Mouse (Mus musculus) regulatory T cell (primary cell): ENCODE measurements around the gene Prss48.

Experiments used
- in situ Hi-C: fragments of 300-600 bp; cut with MboI, MseI; formaldehyde crosslinking; loops from one replicate; pipeline ENCODE4 v1.15.1; 2025; ENCODE audit warnings: high pct_unique_total_duplicates

Gene Prss48

DNA sequence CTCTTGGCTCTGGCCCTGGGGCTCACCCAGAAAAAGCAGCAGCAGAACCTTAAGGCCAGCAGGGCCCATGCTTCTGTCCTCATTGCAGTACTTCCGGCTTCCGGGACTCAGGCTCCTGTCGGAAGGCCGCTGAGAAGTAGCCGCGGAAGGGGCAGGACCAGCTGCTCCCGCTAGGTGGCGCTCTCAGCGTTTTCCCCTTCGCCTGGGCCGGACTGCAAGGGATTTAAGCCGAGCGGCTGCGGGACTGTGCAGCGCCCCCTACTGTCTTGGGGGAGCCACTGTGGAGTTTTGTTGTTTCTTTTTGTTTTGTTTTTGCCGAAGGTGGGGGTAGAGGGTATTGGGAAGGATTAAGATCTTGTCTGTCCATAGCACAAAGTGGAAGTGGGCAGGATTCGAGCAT, at the start of gene Prss48:
TSS of gene Prss48 (minus strand) at position 69 of the 400 bp plus-strand sequence.
- in situ Hi-C loops, result no loop called here

- in situ Hi-C loops, result no loop called here
Measured at GRCm38 (mm10) chr3:86049041-86049440, 46.8 kb upstream of the Prss48 start.

- in situ Hi-C loops, result no loop called here
Measured at GRCm38 (mm10) chr3:86047686-86048408, 45.6 kb upstream of the Prss48 start.

DNA sequence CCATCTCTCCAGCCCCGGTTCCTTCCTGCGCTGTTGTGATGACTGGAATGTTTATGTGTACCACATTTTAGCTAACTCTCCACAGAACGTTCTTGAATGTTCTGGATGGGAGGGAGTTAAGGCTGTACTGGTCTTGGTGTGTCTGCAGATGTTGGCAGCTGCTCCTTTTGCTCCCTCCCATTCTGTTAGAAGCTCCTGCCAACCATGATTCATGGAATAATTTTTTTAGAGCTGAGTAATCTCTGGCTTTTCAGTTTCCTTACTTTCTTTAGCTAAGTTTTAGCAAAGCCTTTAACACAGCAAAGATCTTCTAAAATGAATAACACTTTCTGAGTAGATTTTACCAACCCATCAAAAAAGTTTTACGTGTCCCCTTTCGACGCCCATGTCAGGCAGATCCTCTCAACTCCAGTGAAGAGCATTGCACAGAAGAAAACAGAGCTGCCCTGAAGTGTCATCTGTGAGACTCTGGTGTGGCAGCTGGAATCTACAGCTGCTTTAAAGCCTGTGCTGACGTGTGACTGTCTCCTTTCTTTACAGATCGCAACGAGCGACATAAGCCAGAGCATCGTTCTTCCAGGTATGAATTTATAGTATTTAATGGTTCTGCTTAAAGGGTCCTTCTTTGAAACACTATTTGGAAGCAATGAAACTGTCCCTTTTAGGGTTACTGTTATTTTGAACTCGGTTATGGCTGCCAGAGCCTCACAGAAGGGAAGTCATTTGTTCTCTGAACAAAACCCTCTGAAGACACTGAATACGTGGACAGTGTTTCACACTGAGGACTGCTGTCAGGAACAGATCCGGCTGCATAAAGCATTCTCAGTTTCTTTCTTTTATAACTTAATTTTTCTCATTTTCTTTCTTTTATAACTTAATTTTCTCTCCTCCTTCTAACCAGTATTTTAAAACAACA, 38.3 kb upstream of the Prss48 start:
- in situ Hi-C loops, result no loop called here

GRCm38 (mm10) chr3:86038648-86039047, 36.4 kb upstream of the Prss48 start:
- in situ Hi-C loops, result no loop called here

DNA sequence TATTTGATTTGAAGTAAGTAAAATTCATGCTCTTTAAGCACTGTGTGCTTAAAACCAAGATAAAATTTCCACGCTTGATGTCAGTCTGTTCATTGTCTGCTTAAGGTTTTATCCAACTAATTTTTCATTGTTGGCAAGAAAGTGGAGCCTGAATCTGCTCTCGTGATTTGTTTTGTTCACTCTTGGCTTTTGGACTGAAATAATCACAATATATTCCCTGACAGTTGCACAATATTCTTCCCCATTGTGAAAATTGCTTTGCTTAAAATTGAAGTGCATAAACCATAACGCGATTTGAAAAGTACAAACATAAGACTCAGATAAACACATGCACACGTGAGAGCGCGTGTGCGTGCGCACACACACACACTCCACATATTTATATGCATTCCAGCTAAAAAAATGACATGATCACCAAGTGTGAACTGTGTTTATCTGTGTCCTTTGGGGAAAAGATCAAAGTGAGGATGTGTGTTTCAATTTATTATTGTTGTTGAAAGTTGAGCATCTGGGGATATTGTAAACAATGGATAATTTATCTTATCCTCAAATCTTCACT, 35.7 kb upstream of the Prss48 start:
- in situ Hi-C loops, result no loop called here

- in situ Hi-C loops, result no loop called here
Measured at GRCm38 (mm10) chr3:86033455-86034090, 31.3 kb upstream of the Prss48 start.

- in situ Hi-C loops, result no loop called here
Measured at GRCm38 (mm10) chr3:86030566-86030965, 28.3 kb upstream of the Prss48 start.

GRCm38 (mm10) chr3:86028658-86029375, 26.5 kb upstream of the Prss48 start:
- in situ Hi-C loops, result no loop called here

GRCm38 (mm10) chr3:86025341-86026137, 23.2 kb upstream of the Prss48 start:
- in situ Hi-C loops, result no loop called here

DNA sequence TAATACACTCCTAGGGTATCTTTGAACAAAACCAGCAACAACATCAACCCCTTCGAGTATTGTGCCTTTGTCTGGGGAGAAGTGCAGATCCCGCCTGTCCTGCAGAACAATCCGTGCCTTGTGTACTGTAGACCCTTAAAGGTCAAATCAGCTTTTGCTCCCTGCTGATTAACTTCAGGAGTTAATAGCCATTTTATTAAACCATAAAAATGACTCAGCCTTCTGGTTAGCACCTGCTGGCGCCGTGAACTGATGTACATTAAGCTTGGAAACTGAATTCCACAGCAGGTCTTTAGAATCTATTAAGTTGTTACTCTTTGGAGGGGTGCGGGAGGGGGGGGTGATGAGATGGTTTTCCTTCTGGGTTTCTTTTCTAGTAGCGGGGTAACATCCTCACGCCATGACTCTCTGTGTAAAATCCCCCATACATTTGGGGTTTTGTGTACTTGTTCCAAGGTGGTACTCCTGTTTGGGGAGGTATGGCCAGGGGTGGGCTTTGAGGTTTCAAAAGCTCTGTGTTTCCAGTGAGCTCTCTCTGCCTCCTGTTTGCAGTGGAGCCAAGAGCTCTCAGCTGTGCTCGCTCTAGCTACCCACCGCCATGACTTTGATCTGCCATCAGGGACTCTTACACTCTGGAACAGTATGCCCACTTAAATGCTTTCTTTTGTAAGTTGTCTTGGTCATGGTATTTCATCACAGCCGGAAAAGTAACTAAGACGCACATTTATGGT, 21.9 kb upstream of the Prss48 start:
- in situ Hi-C loops, result no loop called here

- in situ Hi-C loops, result no loop called here
Measured at GRCm38 (mm10) chr3:86021651-86022050, 19.4 kb upstream of the Prss48 start.

DNA sequence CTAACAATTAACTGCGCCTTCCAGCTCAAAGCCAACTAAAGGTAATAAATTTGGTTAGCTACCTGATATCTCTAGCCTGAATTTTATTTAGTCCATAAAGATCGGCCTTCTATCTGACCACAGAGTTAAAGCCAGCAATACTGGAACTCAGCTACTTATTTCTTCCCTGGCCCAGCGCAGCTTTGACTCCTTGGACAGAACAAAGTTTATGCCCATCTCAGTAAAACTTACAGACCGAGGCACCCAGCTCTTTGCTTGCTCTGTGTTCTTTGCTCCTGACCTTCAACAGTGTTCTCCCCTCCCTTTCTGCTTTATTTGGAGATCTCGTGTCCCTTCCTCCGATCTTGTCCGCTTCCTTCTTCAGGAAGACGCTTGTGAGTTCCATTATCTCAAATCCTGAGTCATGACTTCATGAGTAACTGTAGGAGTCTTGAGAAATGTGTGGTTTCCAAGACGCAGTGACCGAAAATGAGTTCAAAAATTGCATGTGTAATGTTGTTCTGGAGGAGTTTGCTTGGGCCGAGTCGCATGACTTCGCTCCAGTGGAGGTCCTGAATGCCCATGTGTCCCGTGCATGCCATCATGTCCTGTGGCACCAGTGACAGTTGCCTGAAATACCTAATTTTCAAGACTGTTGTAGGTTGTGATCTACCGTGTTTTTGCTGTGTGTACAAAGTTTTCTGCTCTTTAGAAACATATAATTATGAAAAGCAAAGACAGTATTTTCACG, 18.8 kb upstream of the Prss48 start:
- in situ Hi-C loops, result no loop called here

DNA sequence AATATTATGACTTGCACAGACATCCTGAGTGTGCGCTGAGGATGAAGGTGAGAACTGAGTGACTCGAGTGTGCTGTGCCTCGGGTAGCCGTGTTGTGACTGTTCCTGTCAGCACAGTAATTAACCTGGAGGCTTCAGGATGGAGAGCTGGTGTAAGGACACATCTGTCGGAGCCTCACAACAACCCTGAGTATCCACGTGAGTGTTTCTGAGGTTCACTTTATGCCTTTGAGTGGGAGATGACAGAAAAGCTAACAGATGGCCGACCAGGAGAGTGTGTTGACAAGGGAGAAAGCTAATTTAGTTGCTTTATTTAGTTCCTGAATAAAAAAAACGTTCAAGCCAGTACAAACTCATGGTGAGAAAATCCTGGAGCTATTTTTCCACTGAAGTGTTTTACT, 15.2 kb upstream of the Prss48 start:
- in situ Hi-C loops, result no loop called here

- in situ Hi-C loops, result no loop called here
Measured at GRCm38 (mm10) chr3:86016965-86017364, 14.7 kb upstream of the Prss48 start.

- in situ Hi-C loops, result no loop called here
Measured at GRCm38 (mm10) chr3:86013837-86014236, 11.5 kb upstream of the Prss48 start.

DNA sequence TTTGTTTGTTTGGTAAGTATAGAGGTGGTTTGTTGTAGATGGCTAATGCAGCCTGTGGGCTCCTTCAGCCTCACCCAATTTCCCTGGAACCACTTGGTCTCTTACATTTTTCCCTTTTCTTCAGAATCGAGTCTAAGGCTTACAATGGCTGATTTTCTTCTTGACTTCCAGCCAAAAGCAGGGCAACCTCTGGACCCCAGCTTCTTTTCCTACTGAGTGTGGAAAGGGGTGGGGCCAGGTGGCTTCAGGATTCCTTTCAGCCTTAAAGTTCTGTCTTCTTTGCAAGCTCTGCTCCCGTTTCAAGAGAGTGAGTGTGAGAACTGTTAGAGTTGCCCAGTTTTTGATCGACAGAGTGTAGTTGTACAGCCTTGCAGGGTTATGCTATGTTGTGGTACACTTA, 9.5 kb upstream of the Prss48 start:
- in situ Hi-C loops, result no loop called here

DNA sequence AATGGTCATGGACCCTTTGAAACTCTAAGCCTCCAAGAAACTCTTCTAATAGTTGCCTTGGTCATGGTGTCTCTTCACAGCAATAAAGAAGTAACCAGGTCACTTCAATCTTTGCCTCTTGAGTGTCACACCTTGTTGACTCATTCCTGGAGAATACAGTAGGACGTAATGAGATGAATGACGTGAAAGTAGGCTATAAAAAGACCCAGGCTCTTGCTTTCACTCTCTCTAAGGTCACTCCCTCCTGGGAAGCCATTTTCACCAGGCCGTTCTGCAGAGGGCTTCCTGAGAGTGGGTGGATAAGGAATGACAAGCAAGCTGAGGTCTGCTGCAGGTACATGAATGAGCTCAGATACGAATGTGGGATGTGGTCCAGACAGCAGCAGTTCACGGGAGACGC, 9.1 kb upstream of the Prss48 start:
- in situ Hi-C loops, result no loop called here

DNA sequence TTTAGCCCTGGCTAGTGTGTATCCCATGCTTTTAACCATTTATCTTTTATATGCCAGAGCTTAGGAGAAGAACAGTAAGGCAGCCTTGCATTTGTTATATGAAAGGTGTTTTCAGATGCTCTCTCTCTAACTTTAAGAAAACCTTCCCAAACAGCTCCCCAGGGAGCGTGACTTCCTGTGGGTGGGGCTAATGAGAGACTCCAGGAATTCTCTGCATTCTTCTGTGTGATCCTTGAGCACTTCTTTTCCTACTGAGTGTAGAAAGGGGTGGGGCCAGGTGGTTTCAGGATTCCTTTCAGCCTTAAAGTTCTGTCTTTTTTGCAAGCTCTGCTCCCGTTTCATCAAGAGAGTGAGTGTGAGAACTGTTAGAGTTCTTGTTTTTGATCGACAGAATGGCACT, 8.3 kb upstream of the Prss48 start:
- in situ Hi-C loops, result no loop called here
